Mouse (Mus musculus): ENCODE data around the gene Mthfd1l. TPM values are rescaled to one million over a fixed set of nuclear protein-coding genes. Genes with fewer than 3 reads are reported as not detected.

The Mthfd1l gene
- polyA plus RNA-seq, 1 experiment from 2014 or later: 18.5 TPM

DNA sequence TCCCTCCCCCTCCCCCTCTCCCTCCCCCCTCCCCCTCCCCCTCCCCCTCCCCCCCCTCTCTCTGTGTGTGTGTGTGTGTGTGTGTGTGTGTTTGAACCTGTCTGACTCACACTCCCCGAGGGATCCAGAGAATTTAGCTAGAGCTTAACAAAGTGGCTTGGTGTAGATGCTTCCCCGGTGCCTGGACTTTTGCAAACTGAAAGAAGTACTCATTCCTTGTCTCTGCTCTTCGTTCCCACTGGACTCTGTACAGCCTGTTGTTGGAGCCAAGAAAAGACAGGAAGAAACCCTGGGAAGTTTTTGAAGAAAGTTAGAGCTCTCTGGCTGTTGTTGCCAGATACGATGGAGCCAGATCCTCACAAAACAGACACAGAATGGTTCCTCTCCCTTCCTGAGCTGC, 73.6 kb downstream of the Mthfd1l start:
- Histone ChIP-seq H3K4me1 (ENCODE audit: control insufficient read depth, low read depth, low read length) (no peaks in the 10 kb centered on the region), H3K9ac (ENCODE audit: low read depth, low read length) (no peak overlapping the region), H3K36me3 (ENCODE audit: control insufficient read depth, insufficient read depth) (peaks cover 5% of the 10 kb centered on the region), H3K27me3 (ENCODE audit: control insufficient read depth, insufficient read depth, low read depth, low read length) (no peaks in the 10 kb centered on the region), H3K27ac (ENCODE audit: low read length) (no peak overlapping the region), H3K4me2 (ENCODE audit: low read depth, low read length) (no peak overlapping the region), H3K4me3 (ENCODE audit: low read depth, low read length) (no peak overlapping the region), H3K9me3 (replicated peaks; ENCODE audit: control insufficient read depth, low read length) (no peaks in the 10 kb centered on the region)
- 63% methylated on average over 4 of the region's 4 CpGs for WGBS (ENCODE audit: insufficient replicate concordance)
- no peak for ATAC-seq (ENCODE audit: low read depth)

DNA sequence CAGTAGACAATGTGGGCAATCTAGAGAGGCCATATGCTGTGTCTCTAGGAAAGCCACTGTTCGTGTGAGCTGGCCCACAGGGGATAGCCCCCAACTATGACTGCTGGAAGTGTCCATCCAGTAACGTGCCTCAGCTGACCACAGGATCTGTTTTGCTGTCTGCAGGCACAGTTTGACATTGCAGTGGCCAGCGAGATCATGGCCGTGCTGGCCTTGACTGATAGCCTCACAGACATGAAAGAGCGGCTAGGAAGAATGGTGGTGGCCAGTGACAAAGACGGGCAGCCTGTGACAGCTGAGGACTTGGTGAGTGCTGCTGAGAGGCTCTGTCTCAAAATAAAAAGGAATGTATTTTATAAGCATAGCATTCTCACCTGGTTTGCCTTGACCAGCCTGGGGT, 74.7 kb downstream of the Mthfd1l start:
- no peak overlapping the region for H3K9ac ChIP-seq (ENCODE audit: low read depth, low read length)
- ATAC-seq (ENCODE audit: low read depth): no peak
- H3K9me3 ChIP-seq (replicated peaks; ENCODE audit: control insufficient read depth, low read length): no peaks in the 10 kb centered on the region
- no peaks in the 10 kb centered on the region for H3K4me1 ChIP-seq (ENCODE audit: control insufficient read depth, low read depth, low read length)
- no peak overlapping the region for H3K27ac ChIP-seq (ENCODE audit: low read length)
- no peak overlapping the region for H3K4me2 ChIP-seq (ENCODE audit: low read depth, low read length)
- WGBS (ENCODE audit: insufficient replicate concordance): 79% methylated on average over 6 of the region's 6 CpGs
- H3K36me3 ChIP-seq (ENCODE audit: control insufficient read depth, insufficient read depth): peaks cover 5% of the 10 kb centered on the region
- no peaks in the 10 kb centered on the region for H3K27me3 ChIP-seq (ENCODE audit: control insufficient read depth, insufficient read depth, low read depth, low read length)
- no peak overlapping the region for H3K4me3 ChIP-seq (ENCODE audit: low read depth, low read length)

DNA sequence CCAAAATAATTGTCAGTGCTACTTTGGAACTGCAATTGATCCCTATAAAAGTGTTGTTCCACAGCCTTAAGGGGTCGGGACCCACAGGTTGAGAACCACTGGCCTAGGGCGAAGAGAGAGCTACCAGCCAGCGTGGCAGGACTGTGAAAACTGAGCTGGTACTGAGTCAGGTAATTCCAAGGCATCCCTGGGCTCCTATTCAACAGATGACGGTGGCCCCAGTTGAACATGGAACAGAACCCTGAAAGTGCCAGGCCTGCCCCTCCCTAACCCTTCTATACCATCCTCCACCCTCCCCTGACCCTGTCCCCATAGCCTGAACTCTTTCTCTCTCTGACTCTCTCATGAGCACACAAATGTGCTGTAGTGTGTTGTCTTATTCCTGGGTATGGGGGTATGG, 77.3 kb downstream of the Mthfd1l start:
- Histone ChIP-seq H3K27me3 (ENCODE audit: control insufficient read depth, insufficient read depth, low read depth, low read length) (no peaks in the 10 kb centered on the region), H3K4me3 (ENCODE audit: low read depth, low read length) (no peak overlapping the region), H3K36me3 (ENCODE audit: control insufficient read depth, insufficient read depth) (peaks cover 2% of the 10 kb centered on the region), H3K9ac (ENCODE audit: low read depth, low read length) (no peak overlapping the region), H3K9me3 (replicated peaks; ENCODE audit: control insufficient read depth, low read length) (no peaks in the 10 kb centered on the region), H3K27ac (ENCODE audit: low read length) (no peak overlapping the region), H3K4me2 (ENCODE audit: low read depth, low read length) (no peak overlapping the region), H3K4me1 (ENCODE audit: control insufficient read depth, low read depth, low read length) (no peaks in the 10 kb centered on the region)
- WGBS (ENCODE audit: insufficient replicate concordance): 85% methylated on average over 4 of the region's 4 CpGs
- ATAC-seq (ENCODE audit: low read depth): no peak

DNA sequence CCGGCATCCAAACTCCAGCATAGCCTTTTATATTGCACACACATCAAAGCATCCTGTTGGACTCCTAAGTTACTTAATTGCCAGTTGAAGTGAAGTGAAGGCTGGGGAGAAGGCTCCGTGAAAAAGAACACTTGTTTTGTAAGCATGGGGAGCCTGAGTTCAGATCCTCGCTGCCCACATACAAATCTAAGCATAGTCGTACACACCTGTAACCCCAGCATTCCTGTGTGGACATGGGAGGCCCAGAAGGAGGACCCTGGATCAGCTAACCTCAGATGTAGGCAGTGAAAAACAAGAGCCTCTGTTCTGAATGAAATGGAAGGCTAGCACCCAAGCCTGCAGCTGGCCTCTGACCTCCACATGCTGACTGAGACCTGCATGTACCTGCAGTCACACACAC, 79.8 kb downstream of the Mthfd1l start:
- Histone ChIP-seq H3K4me1 (ENCODE audit: control insufficient read depth, low read depth, low read length) (no peaks in the 10 kb centered on the region), H3K27me3 (ENCODE audit: control insufficient read depth, insufficient read depth, low read depth, low read length) (no peaks in the 10 kb centered on the region), H3K9ac (ENCODE audit: low read depth, low read length) (no peak overlapping the region), H3K4me2 (ENCODE audit: low read depth, low read length) (no peak overlapping the region), H3K9me3 (replicated peaks; ENCODE audit: control insufficient read depth, low read length) (no peaks in the 10 kb centered on the region), H3K4me3 (ENCODE audit: low read depth, low read length) (no peak overlapping the region), H3K36me3 (ENCODE audit: control insufficient read depth, insufficient read depth) (peaks cover 2% of the 10 kb centered on the region), H3K27ac (ENCODE audit: low read length) (no peak overlapping the region)
- WGBS (ENCODE audit: insufficient replicate concordance): 73% methylated on average over 4 of the region's 4 CpGs
- ATAC-seq (ENCODE audit: low read depth): no peak

DNA sequence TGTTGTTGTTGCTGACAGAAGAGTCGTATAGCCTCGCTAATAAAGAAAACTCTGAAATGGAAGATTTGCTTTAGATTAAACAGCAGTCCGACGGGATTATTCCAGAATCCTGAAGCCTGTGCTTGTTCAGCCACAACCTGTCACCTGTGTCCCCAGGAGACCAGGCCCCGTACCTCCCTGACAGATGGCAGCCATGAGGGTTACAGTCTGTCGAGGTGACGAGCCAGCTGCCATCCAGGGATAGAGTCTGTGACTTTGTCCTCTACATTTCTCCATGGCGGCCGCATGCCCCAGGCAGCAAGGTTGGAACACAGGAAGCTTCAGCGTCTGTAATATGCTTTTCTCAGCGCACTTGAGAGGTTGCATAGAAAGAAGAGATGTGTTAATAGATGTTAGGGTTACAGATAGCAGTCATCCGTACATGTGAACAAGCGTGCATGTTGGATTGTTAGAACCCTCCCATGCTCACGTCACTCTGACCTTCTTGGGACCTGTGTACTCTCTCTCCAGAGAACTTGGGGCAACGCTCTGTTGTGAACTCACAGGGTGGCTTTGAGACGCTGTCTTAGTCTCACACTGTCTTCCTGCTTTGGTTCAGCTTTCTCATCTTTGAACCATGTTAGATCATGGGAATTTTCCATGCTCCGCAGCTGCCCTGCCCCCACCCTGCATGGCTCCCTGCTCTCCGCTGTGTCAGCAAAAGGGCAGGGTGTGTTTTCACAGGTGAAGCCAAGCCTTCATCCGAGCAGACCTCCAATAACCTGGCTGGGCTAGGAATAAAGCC, 80.6 kb downstream of the Mthfd1l start:
- Histone ChIP-seq H3K4me2 (ENCODE audit: low read depth, low read length) (no peak overlapping the region), H3K36me3 (ENCODE audit: control insufficient read depth, insufficient read depth) (peaks cover 2% of the 10 kb centered on the region)
- no peak for ATAC-seq (ENCODE audit: low read depth)

DNA sequence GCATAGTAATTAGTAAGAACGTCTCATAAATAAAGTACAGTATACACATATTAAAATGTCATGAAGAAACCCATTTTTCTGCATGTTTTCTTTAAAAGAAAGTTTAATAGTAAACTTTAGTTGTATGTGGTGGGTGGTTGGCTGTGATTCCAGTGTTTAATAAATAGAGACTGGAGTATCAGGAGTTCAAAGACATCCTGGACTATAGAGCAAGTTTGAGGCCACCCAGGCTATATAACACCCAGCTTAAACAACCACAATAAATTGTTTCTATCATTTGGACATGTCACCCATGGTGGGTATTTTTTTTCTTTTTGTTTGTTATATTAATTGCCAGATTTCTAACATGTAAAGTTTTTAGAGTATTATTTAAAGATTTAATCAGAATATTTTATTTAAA, 81.7 kb downstream of the Mthfd1l start:
- no peak for ATAC-seq (ENCODE audit: low read depth)
- Histone ChIP-seq H3K27ac (ENCODE audit: low read length) (no peak overlapping the region), H3K27me3 (ENCODE audit: control insufficient read depth, insufficient read depth, low read depth, low read length) (no peaks in the 10 kb centered on the region), H3K9me3 (replicated peaks; ENCODE audit: control insufficient read depth, low read length) (no peaks in the 10 kb centered on the region), H3K9ac (ENCODE audit: low read depth, low read length) (no peak overlapping the region), H3K4me1 (ENCODE audit: control insufficient read depth, low read depth, low read length) (no peaks in the 10 kb centered on the region), H3K4me2 (ENCODE audit: low read depth, low read length) (no peak overlapping the region), H3K36me3 (ENCODE audit: control insufficient read depth, insufficient read depth) (no peaks in the 10 kb centered on the region; the same call in 1 of the 2 replicates), H3K4me3 (ENCODE audit: low read depth, low read length) (no peak overlapping the region)
- 76% methylated on average over 1 of the region's 1 CpGs for WGBS (ENCODE audit: insufficient replicate concordance)

More for the DNA sequence above, 80.6 kb downstream of the Mthfd1l start:
- Histone ChIP-seq H3K9ac (ENCODE audit: low read depth, low read length) (no peak overlapping the region), H3K27me3 (ENCODE audit: control insufficient read depth, insufficient read depth, low read depth, low read length) (no peaks in the 10 kb centered on the region), H3K4me3 (ENCODE audit: low read depth, low read length) (no peak overlapping the region), H3K27ac (ENCODE audit: low read length) (no peak overlapping the region), H3K4me1 (ENCODE audit: control insufficient read depth, low read depth, low read length) (no peaks in the 10 kb centered on the region), H3K9me3 (replicated peaks; ENCODE audit: control insufficient read depth, low read length) (no peaks in the 10 kb centered on the region)
- 82% methylated on average over 19 of the region's 19 CpGs for WGBS (ENCODE audit: insufficient replicate concordance)

DNA sequence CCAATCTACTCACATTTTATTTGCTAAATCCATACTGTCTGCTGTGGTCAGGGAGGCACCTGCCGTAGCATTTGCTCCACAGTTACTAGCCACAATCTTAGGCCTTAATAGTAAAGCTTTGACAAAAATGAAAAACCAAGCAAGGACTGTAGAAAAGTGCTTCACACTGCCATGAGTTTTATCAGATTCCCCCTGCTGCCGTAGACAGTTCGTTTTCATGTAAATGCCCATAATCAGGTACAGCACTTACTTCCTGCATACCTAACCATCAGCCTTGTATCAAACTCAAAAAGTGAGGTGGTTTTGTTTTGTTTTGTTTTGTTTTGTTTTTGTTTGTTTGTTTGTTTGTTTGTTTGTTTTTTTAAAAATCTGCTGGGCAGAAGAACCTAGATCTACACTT, 84.5 kb downstream of the Mthfd1l start:
- no peak overlapping the region for H3K4me3 ChIP-seq (ENCODE audit: low read depth, low read length)
- no peaks in the 10 kb centered on the region for H3K9me3 ChIP-seq (replicated peaks; ENCODE audit: control insufficient read depth, low read length)
- no peak overlapping the region for H3K4me2 ChIP-seq (ENCODE audit: low read depth, low read length)
- no peaks in the 10 kb centered on the region for H3K4me1 ChIP-seq (ENCODE audit: control insufficient read depth, low read depth, low read length)
- no peak overlapping the region for H3K27ac ChIP-seq (ENCODE audit: low read length)
- ATAC-seq (ENCODE audit: low read depth): no peak
- WGBS (ENCODE audit: insufficient replicate concordance): 88% methylated on average over 3 of the region's 3 CpGs
- H3K27me3 ChIP-seq (ENCODE audit: control insufficient read depth, insufficient read depth, low read depth, low read length): no peaks in the 10 kb centered on the region
- H3K36me3 ChIP-seq (ENCODE audit: control insufficient read depth, insufficient read depth): no peaks in the 10 kb centered on the region; the same call in 1 of the 2 replicates
- no peak overlapping the region for H3K9ac ChIP-seq (ENCODE audit: low read depth, low read length)

DNA sequence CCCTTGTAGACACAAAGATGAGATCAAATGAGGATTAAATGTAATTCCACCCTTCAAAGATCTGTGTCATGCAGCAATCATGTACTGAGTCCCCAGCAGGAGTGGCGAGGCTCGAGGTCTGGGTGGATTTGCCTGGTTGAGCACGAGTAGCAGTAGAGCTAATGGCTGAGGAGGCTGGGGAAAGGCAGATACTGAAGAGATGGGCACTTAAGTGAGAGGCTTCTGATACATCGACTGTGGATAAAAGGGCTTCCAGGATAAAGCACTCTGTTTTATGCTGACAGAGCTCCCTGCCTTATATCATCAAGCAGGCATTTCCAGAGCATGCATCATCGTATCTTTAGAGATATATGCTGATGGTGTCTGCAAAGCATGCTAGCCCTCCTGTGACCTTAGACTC, 84.9 kb downstream of the Mthfd1l start:
- H3K9me3 ChIP-seq (replicated peaks; ENCODE audit: control insufficient read depth, low read length): no peaks in the 10 kb centered on the region
- no peak for ATAC-seq (ENCODE audit: low read depth)
- no peak overlapping the region for H3K4me3 ChIP-seq (ENCODE audit: low read depth, low read length)
- H3K27me3 ChIP-seq (ENCODE audit: control insufficient read depth, insufficient read depth, low read depth, low read length): no peaks in the 10 kb centered on the region
- no peak overlapping the region for H3K9ac ChIP-seq (ENCODE audit: low read depth, low read length)
- H3K36me3 ChIP-seq (ENCODE audit: control insufficient read depth, insufficient read depth): peaks cover 1% of the 10 kb centered on the region
- no peak overlapping the region for H3K4me2 ChIP-seq (ENCODE audit: low read depth, low read length)
- H3K27ac ChIP-seq (ENCODE audit: low read length): no peak overlapping the region
- no peaks in the 10 kb centered on the region for H3K4me1 ChIP-seq (ENCODE audit: control insufficient read depth, low read depth, low read length)
- 78% methylated on average over 5 of the region's 5 CpGs for WGBS (ENCODE audit: insufficient replicate concordance)

DNA sequence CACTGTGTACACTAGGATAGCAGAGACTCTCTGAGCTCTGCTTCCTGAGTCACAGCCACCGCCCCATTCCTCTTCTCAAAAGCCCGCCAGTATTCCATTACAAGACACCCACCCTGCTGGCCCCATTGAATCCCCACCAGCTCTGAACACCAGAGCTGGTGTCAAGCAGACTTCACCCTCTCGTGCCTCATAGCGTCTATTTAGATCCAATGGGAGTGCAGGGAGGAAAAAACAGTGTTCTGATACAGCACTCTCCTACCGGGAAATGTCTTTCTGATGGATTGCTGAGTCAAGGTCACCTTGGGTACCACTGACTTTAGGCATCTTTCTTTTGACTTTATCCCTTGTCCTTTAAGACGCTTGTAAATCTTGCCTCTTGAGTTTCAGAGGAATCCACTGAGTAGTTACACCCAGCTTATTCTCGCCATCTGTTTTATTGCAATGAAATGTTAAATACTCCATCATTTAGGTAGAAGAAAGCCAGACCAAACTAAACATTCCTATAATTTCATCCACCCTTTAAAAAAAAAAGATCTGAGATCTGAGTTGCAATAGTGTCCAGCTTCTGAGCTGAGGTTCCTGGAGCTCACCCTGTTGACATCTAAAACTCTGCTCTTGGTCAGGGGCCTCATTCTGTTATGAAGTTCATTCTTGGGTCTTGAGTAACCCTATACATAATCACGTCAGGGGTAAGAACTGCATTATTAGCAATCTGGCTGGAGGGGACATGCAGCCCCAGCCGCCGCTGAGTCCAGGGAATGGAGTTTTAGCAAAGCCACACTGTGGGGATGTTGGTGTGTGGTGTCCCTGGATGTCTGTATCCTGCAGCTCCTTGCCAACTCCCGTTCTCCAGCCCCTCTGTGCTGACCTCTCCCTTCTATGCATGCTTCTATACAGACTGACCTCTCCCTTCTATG, 88.4 kb downstream of the Mthfd1l start:
- H3K4me1 ChIP-seq (ENCODE audit: control insufficient read depth, low read depth, low read length): no peaks in the 10 kb centered on the region
- H3K36me3 ChIP-seq (ENCODE audit: control insufficient read depth, insufficient read depth): peaks cover 7% of the 10 kb centered on the region
- 77% methylated on average over 11 of the region's 11 CpGs for WGBS (ENCODE audit: insufficient replicate concordance)
- no peak overlapping the region for H3K4me3 ChIP-seq (ENCODE audit: low read depth, low read length)
- H3K9me3 ChIP-seq (replicated peaks; ENCODE audit: control insufficient read depth, low read length): no peaks in the 10 kb centered on the region
- no peak overlapping the region for H3K4me2 ChIP-seq (ENCODE audit: low read depth, low read length)
- H3K27me3 ChIP-seq (ENCODE audit: control insufficient read depth, insufficient read depth, low read depth, low read length): no peaks in the 10 kb centered on the region
- no peak overlapping the region for H3K9ac ChIP-seq (ENCODE audit: low read depth, low read length)
- no peak for ATAC-seq (ENCODE audit: low read depth)
- no peak overlapping the region for H3K27ac ChIP-seq (ENCODE audit: low read length)
